Mouse (Mus musculus) heart, postnatal 0 days (tissue): ENCODE measurements around the gene Rere.

Experiments used
- CTCF ChIP-seq: IDR thresholded peaks from 2 replicates; pipeline ENCODE4 v1.5.1; 2016; ENCODE audit warnings: antibody characterized with exemption, control low read depth, low read depth
- EP300 ChIP-seq: IDR thresholded peaks from 2 replicates; pipeline ENCODE4 v1.6.1; 2016; ENCODE audit warnings: antibody characterized with exemption, low read depth

GRCm38 (mm10) chr4:150231871-150232270 lies 49.6 kb upstream of the Rere start:
- TF ChIP-seq CTCF (no peak), EP300 (no peak)
